Mouse (Mus musculus): ENCODE data around the gene Tigd4. TPM values are rescaled to one million over a fixed set of nuclear protein-coding genes. Genes with fewer than 3 reads are reported as not detected.

Gene Tigd4
- polyA plus RNA-seq, 1 experiment from 2014 or later, result not detected

GRCm38 (mm10) chr3:84581696-84582022 is 11.7 kb upstream of the Tigd4 start:
- 2% methylated on average over 4 of the region's 4 CpGs for WGBS
- H3K27me3 ChIP-seq (ENCODE audit: control insufficient read depth, insufficient read depth, low read length), result no peaks in the 10 kb centered on the region
- H3K36me3 ChIP-seq (ENCODE audit: control insufficient read depth, insufficient read depth, low read length), result no peaks in the 10 kb centered on the region
- peaks cover 14% of the 10 kb centered on the region for H3K4me1 ChIP-seq (ENCODE audit: control insufficient read depth, insufficient read depth, low read length)
- H3K27ac ChIP-seq (ENCODE audit: low read depth, low read length), result peak overlapping the region; percentile 72
- no peak for ATAC-seq (ENCODE audit: low FRiP score)
- DNase-seq (ENCODE audit: low spot score, missing footprints), result no peak
- H3K4me3 ChIP-seq (ENCODE audit: low read depth, low read length), result peak overlapping the region; percentile 82
- H3K9ac ChIP-seq (ENCODE audit: low read length), result peak overlapping the region; percentile 85
- H3K9me3 ChIP-seq (ENCODE audit: control insufficient read depth, low read length), result no peaks in the 10 kb centered on the region
- peak overlapping the region; percentile 90 for H3K4me2 ChIP-seq

GRCm38 (mm10) chr3:84582023-84582912 is 11.1 kb upstream of the Tigd4 start, which contains the start of gene Arfip1:
Gene Arfip1 (minus strand): TSS chr3:84582625.
- peak; percentile 100 for DNase-seq (ENCODE audit: low spot score, missing footprints)
- Histone ChIP-seq H3K4me2 (peak within 1 kb of the TSS; percentile 90), H3K9me3 (ENCODE audit: control insufficient read depth, low read length) (no peaks in the 10 kb centered on the region), H3K4me1 (ENCODE audit: control insufficient read depth, insufficient read depth, low read length) (peaks cover 14% of the 10 kb centered on the region), H3K27me3 (ENCODE audit: control insufficient read depth, insufficient read depth, low read length) (no peaks in the 10 kb centered on the region), H3K9ac (ENCODE audit: low read length) (peak within 1 kb of the TSS; percentile 85), H3K4me3 (ENCODE audit: low read depth, low read length) (peak within 1 kb of the TSS; percentile 82), H3K27ac (ENCODE audit: low read depth, low read length) (peak within 1 kb of the TSS; percentile 72), H3K36me3 (ENCODE audit: control insufficient read depth, insufficient read depth, low read length) (no peaks in the 10 kb centered on the region)
- 0% methylated on average over 70 of the region's 70 CpGs for WGBS
- ATAC-seq (ENCODE audit: low FRiP score), result peak; percentile 100

GRCm38 (mm10) chr3:84582913-84583276 is 10.5 kb upstream of the Tigd4 start:
- no peak for DNase-seq (ENCODE audit: low spot score, missing footprints)
- H3K4me3 ChIP-seq (ENCODE audit: low read depth, low read length), result peak overlapping the region; percentile 82
- peak; percentile 63; the same call in 1 of the 2 replicates for ATAC-seq (ENCODE audit: low FRiP score)
- H3K27ac ChIP-seq (ENCODE audit: low read depth, low read length), result peak overlapping the region; percentile 72; the same call in 1 of the 2 replicates
- no peaks in the 10 kb centered on the region for H3K9me3 ChIP-seq (ENCODE audit: control insufficient read depth, low read length)
- H3K36me3 ChIP-seq (ENCODE audit: control insufficient read depth, insufficient read depth, low read length), result no peaks in the 10 kb centered on the region
- H3K4me1 ChIP-seq (ENCODE audit: control insufficient read depth, insufficient read depth, low read length), result peaks cover 14% of the 10 kb centered on the region
- no peaks in the 10 kb centered on the region for H3K27me3 ChIP-seq (ENCODE audit: control insufficient read depth, insufficient read depth, low read length)
- peak overlapping the region; percentile 85 for H3K9ac ChIP-seq (ENCODE audit: low read length)
- peak overlapping the region; percentile 90 for H3K4me2 ChIP-seq
- WGBS, result under 1% methylated on average over 27 of the region's 27 CpGs

GRCm38 (mm10) chr3:84586736-84587135 is 6.6 kb upstream of the Tigd4 start:
- ATAC-seq (ENCODE audit: low FRiP score) (no peak), DNase-seq (ENCODE audit: low spot score, missing footprints) (no peak)
- Histone ChIP-seq H3K4me3 (ENCODE audit: low read depth, low read length) (no peak overlapping the region), H3K9me3 (ENCODE audit: control insufficient read depth, low read length) (no peaks in the 10 kb centered on the region), H3K27ac (ENCODE audit: low read depth, low read length) (no peak overlapping the region), H3K4me1 (ENCODE audit: control insufficient read depth, insufficient read depth, low read length) (peaks cover 7% of the 10 kb centered on the region; the same call in 1 of the 2 replicates), H3K4me2 (no peak overlapping the region), H3K9ac (ENCODE audit: low read length) (no peak overlapping the region), H3K36me3 (ENCODE audit: control insufficient read depth, insufficient read depth, low read length) (no peaks in the 10 kb centered on the region), H3K27me3 (ENCODE audit: control insufficient read depth, insufficient read depth, low read length) (no peaks in the 10 kb centered on the region)
- 72% methylated on average over 5 of the region's 5 CpGs for WGBS

- no peaks in the 10 kb centered on the region for H3K9me3 ChIP-seq (ENCODE audit: control insufficient read depth, low read length)
- H3K4me1 ChIP-seq (ENCODE audit: control insufficient read depth, insufficient read depth, low read length), result peaks cover 6% of the 10 kb centered on the region; the same call in 1 of the 2 replicates
- H3K9ac ChIP-seq (ENCODE audit: low read length), result no peak overlapping the region
- DNase-seq (ENCODE audit: low spot score, missing footprints) (peak; percentile 91), ATAC-seq (ENCODE audit: low FRiP score) (no peak)
- no peaks in the 10 kb centered on the region for H3K27me3 ChIP-seq (ENCODE audit: control insufficient read depth, insufficient read depth, low read length)
- H3K36me3 ChIP-seq (ENCODE audit: control insufficient read depth, insufficient read depth, low read length), result no peaks in the 10 kb centered on the region
- peak overlapping the region; percentile 36 for H3K4me2 ChIP-seq
- WGBS, result 10% methylated on average over 23 of the region's 23 CpGs
- H3K27ac ChIP-seq (ENCODE audit: low read depth, low read length), result no peak overlapping the region
- H3K4me3 ChIP-seq (ENCODE audit: low read depth, low read length), result peak overlapping the region; percentile 16
These were observed 1.7 kb downstream of the Tigd4 start for GRCm38 (mm10) chr3:84594894-84595676.

- no peaks in the 10 kb centered on the region for H3K9me3 ChIP-seq (ENCODE audit: control insufficient read depth, low read length)
- H3K27me3 ChIP-seq (ENCODE audit: control insufficient read depth, insufficient read depth, low read length), result no peaks in the 10 kb centered on the region
- WGBS, result 46% methylated on average over 5 of the region's 5 CpGs
- H3K27ac ChIP-seq (ENCODE audit: low read depth, low read length), result no peak overlapping the region
- no peak overlapping the region for H3K4me3 ChIP-seq (ENCODE audit: low read depth, low read length)
- DNase-seq (ENCODE audit: low spot score, missing footprints), result no peak
- ATAC-seq (ENCODE audit: low FRiP score), result no peak
- H3K4me2 ChIP-seq, result peak overlapping the region; percentile 36; the same call in 1 of the 2 replicates
- no peak overlapping the region for H3K9ac ChIP-seq (ENCODE audit: low read length)
- no peaks in the 10 kb centered on the region for H3K36me3 ChIP-seq (ENCODE audit: control insufficient read depth, insufficient read depth, low read length)
- peaks cover 6% of the 10 kb centered on the region; the same call in 1 of the 2 replicates for H3K4me1 ChIP-seq (ENCODE audit: control insufficient read depth, insufficient read depth, low read length)
These were observed 2.4 kb downstream of the Tigd4 start for GRCm38 (mm10) chr3:84595677-84596234.

GRCm38 (mm10) chr3:84597996-84598734 is 4.8 kb downstream of the Tigd4 start:
- H3K9ac ChIP-seq (ENCODE audit: low read length), result no peak overlapping the region
- no peaks in the 10 kb centered on the region for H3K27me3 ChIP-seq (ENCODE audit: control insufficient read depth, insufficient read depth, low read length)
- no peak overlapping the region for H3K4me3 ChIP-seq (ENCODE audit: low read depth, low read length)
- H3K4me2 ChIP-seq, result no peak overlapping the region
- WGBS, result 80% methylated on average over 6 of the region's 6 CpGs
- H3K4me1 ChIP-seq (ENCODE audit: control insufficient read depth, insufficient read depth, low read length), result peaks cover 6% of the 10 kb centered on the region; the same call in 1 of the 2 replicates
- no peaks in the 10 kb centered on the region for H3K36me3 ChIP-seq (ENCODE audit: control insufficient read depth, insufficient read depth, low read length)
- ATAC-seq (ENCODE audit: low FRiP score) (no peak), DNase-seq (ENCODE audit: low spot score, missing footprints) (peak; percentile 65)
- H3K27ac ChIP-seq (ENCODE audit: low read depth, low read length), result no peak overlapping the region
- no peaks in the 10 kb centered on the region for H3K9me3 ChIP-seq (ENCODE audit: control insufficient read depth, low read length)

GRCm38 (mm10) chr3:84598756-84599155 is 5.4 kb downstream of the Tigd4 start:
- Histone ChIP-seq H3K4me2 (no peak overlapping the region), H3K9ac (ENCODE audit: low read length) (no peak overlapping the region), H3K9me3 (ENCODE audit: control insufficient read depth, low read length) (no peaks in the 10 kb centered on the region), H3K36me3 (ENCODE audit: control insufficient read depth, insufficient read depth, low read length) (no peaks in the 10 kb centered on the region), H3K27ac (ENCODE audit: low read depth, low read length) (no peak overlapping the region), H3K27me3 (ENCODE audit: control insufficient read depth, insufficient read depth, low read length) (no peaks in the 10 kb centered on the region), H3K4me1 (ENCODE audit: control insufficient read depth, insufficient read depth, low read length) (peaks cover 6% of the 10 kb centered on the region; the same call in 1 of the 2 replicates), H3K4me3 (ENCODE audit: low read depth, low read length) (no peak overlapping the region)
- 90% methylated on average over 6 of the region's 6 CpGs for WGBS
- ATAC-seq (ENCODE audit: low FRiP score), result no peak
- peak; percentile 56 for DNase-seq (ENCODE audit: low spot score, missing footprints)

All from midbrain, embryonic 11.5 days (tissue).